Mouse (Mus musculus): ENCODE results near the gene Sh3pxd2a. TPM values are rescaled to one million over a fixed set of nuclear protein-coding genes. Genes with fewer than 3 reads are reported as not detected.
A peak's percentile ranks its signal among the peaks of the same experiment; 100 is the strongest.

The Sh3pxd2a gene
- polyA plus RNA-seq, 1 experiment from 2014 or later = 8.7 TPM

- ATAC-seq (ENCODE audit: low FRiP score, low TSS enrichment) = no peak
- peaks cover 9% of the 10 kb centered on the region for H3K36me3 ChIP-seq (ENCODE audit: control insufficient read depth, insufficient read depth, low read length)
- WGBS = 94% methylated on average over 12 of the region's 12 CpGs
Observed at GRCm38 (mm10) chr19:47309824-47310223, 154.4 kb downstream of the Sh3pxd2a start.

GRCm38 (mm10) chr19:47306917-47307315, 157.3 kb downstream of the Sh3pxd2a start:
- Histone ChIP-seq H3K4me2 (replicated peaks; ENCODE audit: low read depth, low read length) (no peak overlapping the region), H3K9me3 (ENCODE audit: control insufficient read depth, low read length) (no peaks in the 10 kb centered on the region), H3K27ac (ENCODE audit: low read depth, low read length) (peak overlapping the region; percentile 42; the same call in 1 of the 2 replicates), H3K27me3 (ENCODE audit: control insufficient read depth, insufficient read depth, low read length) (no peaks in the 10 kb centered on the region), H3K4me1 (ENCODE audit: control insufficient read depth, insufficient read depth, low read length) (peaks cover 23% of the 10 kb centered on the region), H3K36me3 (ENCODE audit: control insufficient read depth, insufficient read depth, low read length) (peaks cover 18% of the 10 kb centered on the region), H3K9ac (ENCODE audit: low read depth, low read length) (no peak overlapping the region), H3K4me3 (ENCODE audit: low read length) (no peak overlapping the region)
- ATAC-seq (ENCODE audit: low FRiP score, low TSS enrichment) = no peak
- WGBS = 77% methylated on average over 8 of the region's 8 CpGs

More at GRCm38 (mm10) chr19:47309824-47310223, 154.4 kb downstream of the Sh3pxd2a start:
- Histone ChIP-seq H3K9me3 (ENCODE audit: control insufficient read depth, low read length) (no peaks in the 10 kb centered on the region), H3K4me3 (ENCODE audit: low read length) (no peak overlapping the region), H3K4me2 (replicated peaks; ENCODE audit: low read depth, low read length) (no peak overlapping the region), H3K4me1 (ENCODE audit: control insufficient read depth, insufficient read depth, low read length) (peaks cover 36% of the 10 kb centered on the region), H3K9ac (ENCODE audit: low read depth, low read length) (no peak overlapping the region), H3K27ac (ENCODE audit: low read depth, low read length) (no peak overlapping the region), H3K27me3 (ENCODE audit: control insufficient read depth, insufficient read depth, low read length) (no peaks in the 10 kb centered on the region)

- no peak overlapping the region for H3K9ac ChIP-seq (ENCODE audit: low read depth, low read length)
- peak overlapping the region; percentile 42; the same call in 1 of the 2 replicates for H3K27ac ChIP-seq (ENCODE audit: low read depth, low read length)
- ATAC-seq (ENCODE audit: low FRiP score, low TSS enrichment) = no peak
- H3K4me3 ChIP-seq (ENCODE audit: low read length) = no peak overlapping the region
- WGBS = 73% methylated on average over 14 of the region's 14 CpGs
- H3K36me3 ChIP-seq (ENCODE audit: control insufficient read depth, insufficient read depth, low read length) = peaks cover 18% of the 10 kb centered on the region
- H3K4me2 ChIP-seq (replicated peaks; ENCODE audit: low read depth, low read length) = no peak overlapping the region
- no peaks in the 10 kb centered on the region for H3K27me3 ChIP-seq (ENCODE audit: control insufficient read depth, insufficient read depth, low read length)
- H3K9me3 ChIP-seq (ENCODE audit: control insufficient read depth, low read length) = no peaks in the 10 kb centered on the region
- H3K4me1 ChIP-seq (ENCODE audit: control insufficient read depth, insufficient read depth, low read length) = peaks cover 28% of the 10 kb centered on the region
Observed at GRCm38 (mm10) chr19:47306128-47306916, 157.9 kb downstream of the Sh3pxd2a start.

- no peak overlapping the region for H3K9ac ChIP-seq (ENCODE audit: low read depth, low read length)
- peaks cover 18% of the 10 kb centered on the region for H3K36me3 ChIP-seq (ENCODE audit: control insufficient read depth, insufficient read depth, low read length)
- H3K4me1 ChIP-seq (ENCODE audit: control insufficient read depth, insufficient read depth, low read length) = peaks cover 29% of the 10 kb centered on the region
- H3K9me3 ChIP-seq (ENCODE audit: control insufficient read depth, low read length) = no peaks in the 10 kb centered on the region
- H3K4me2 ChIP-seq (replicated peaks; ENCODE audit: low read depth, low read length) = no peak overlapping the region
- 91% methylated on average over 10 of the region's 10 CpGs for WGBS
- no peak overlapping the region for H3K27ac ChIP-seq (ENCODE audit: low read depth, low read length)
- H3K27me3 ChIP-seq (ENCODE audit: control insufficient read depth, insufficient read depth, low read length) = no peaks in the 10 kb centered on the region
- ATAC-seq (ENCODE audit: low FRiP score, low TSS enrichment) = no peak
- no peak overlapping the region for H3K4me3 ChIP-seq (ENCODE audit: low read length)
Observed at GRCm38 (mm10) chr19:47305401-47305800, 158.8 kb downstream of the Sh3pxd2a start.

GRCm38 (mm10) chr19:47304170-47304745, 159.9 kb downstream of the Sh3pxd2a start:
- ATAC-seq (ENCODE audit: low FRiP score, low TSS enrichment) = no peak
- Histone ChIP-seq H3K27ac (ENCODE audit: low read depth, low read length) (no peak overlapping the region), H3K36me3 (ENCODE audit: control insufficient read depth, insufficient read depth, low read length) (peaks cover 12% of the 10 kb centered on the region), H3K4me3 (ENCODE audit: low read length) (no peak overlapping the region), H3K4me1 (ENCODE audit: control insufficient read depth, insufficient read depth, low read length) (peaks cover 29% of the 10 kb centered on the region), H3K27me3 (ENCODE audit: control insufficient read depth, insufficient read depth, low read length) (no peaks in the 10 kb centered on the region), H3K4me2 (replicated peaks; ENCODE audit: low read depth, low read length) (no peak overlapping the region), H3K9me3 (ENCODE audit: control insufficient read depth, low read length) (no peaks in the 10 kb centered on the region), H3K9ac (ENCODE audit: low read depth, low read length) (no peak overlapping the region)
- 87% methylated on average over 5 of the region's 5 CpGs for WGBS

GRCm38 (mm10) chr19:47303128-47303527, 161.1 kb downstream of the Sh3pxd2a start:
- no peak overlapping the region for H3K9ac ChIP-seq (ENCODE audit: low read depth, low read length)
- H3K36me3 ChIP-seq (ENCODE audit: control insufficient read depth, insufficient read depth, low read length) = peaks cover 12% of the 10 kb centered on the region
- no peak overlapping the region for H3K4me3 ChIP-seq (ENCODE audit: low read length)
- peak overlapping the region; percentile 83 for H3K27ac ChIP-seq (ENCODE audit: low read depth, low read length)
- H3K27me3 ChIP-seq (ENCODE audit: control insufficient read depth, insufficient read depth, low read length) = no peaks in the 10 kb centered on the region
- H3K4me1 ChIP-seq (ENCODE audit: control insufficient read depth, insufficient read depth, low read length) = peaks cover 29% of the 10 kb centered on the region
- no peak for ATAC-seq (ENCODE audit: low FRiP score, low TSS enrichment)
- H3K4me2 ChIP-seq (replicated peaks; ENCODE audit: low read depth, low read length) = no peak overlapping the region
- no peaks in the 10 kb centered on the region for H3K9me3 ChIP-seq (ENCODE audit: control insufficient read depth, low read length)
- WGBS = 87% methylated on average over 10 of the region's 10 CpGs

- H3K9me3 ChIP-seq (ENCODE audit: control insufficient read depth, low read length) = no peaks in the 10 kb centered on the region
- no peak overlapping the region for H3K4me3 ChIP-seq (ENCODE audit: low read length)
- peak overlapping the region; percentile 33; the same call in 1 of the 2 replicates for H3K9ac ChIP-seq (ENCODE audit: low read depth, low read length)
- peaks cover 12% of the 10 kb centered on the region for H3K36me3 ChIP-seq (ENCODE audit: control insufficient read depth, insufficient read depth, low read length)
- no peaks in the 10 kb centered on the region for H3K27me3 ChIP-seq (ENCODE audit: control insufficient read depth, insufficient read depth, low read length)
- WGBS = 29% methylated on average over 21 of the region's 21 CpGs
- ATAC-seq (ENCODE audit: low FRiP score, low TSS enrichment) = peak; percentile 74
- H3K27ac ChIP-seq (ENCODE audit: low read depth, low read length) = peak overlapping the region; percentile 83
- H3K4me2 ChIP-seq (replicated peaks; ENCODE audit: low read depth, low read length) = peak overlapping the region; percentile 8
- H3K4me1 ChIP-seq (ENCODE audit: control insufficient read depth, insufficient read depth, low read length) = peaks cover 29% of the 10 kb centered on the region
Observed at GRCm38 (mm10) chr19:47302191-47302852, 161.9 kb downstream of the Sh3pxd2a start.

- peaks cover 12% of the 10 kb centered on the region for H3K36me3 ChIP-seq (ENCODE audit: control insufficient read depth, insufficient read depth, low read length)
- H3K9ac ChIP-seq (ENCODE audit: low read depth, low read length) = 0 out of 2 replicates have a peak overlapping the region, but pooled peaks have one; percentile 33
Observed at GRCm38 (mm10) chr19:47301303-47302190, 162.7 kb downstream of the Sh3pxd2a start.

More at GRCm38 (mm10) chr19:47301303-47302190, 162.7 kb downstream of the Sh3pxd2a start:
- peak; percentile 64 for ATAC-seq (ENCODE audit: low FRiP score, low TSS enrichment)
- peaks cover 25% of the 10 kb centered on the region for H3K4me1 ChIP-seq (ENCODE audit: control insufficient read depth, insufficient read depth, low read length)
- no peak overlapping the region for H3K4me3 ChIP-seq (ENCODE audit: low read length)
- H3K9me3 ChIP-seq (ENCODE audit: control insufficient read depth, low read length) = no peaks in the 10 kb centered on the region
- 8% methylated on average over 19 of the region's 19 CpGs for WGBS
- peak overlapping the region; percentile 10; the same call in 1 of the 2 replicates for H3K4me2 ChIP-seq (replicated peaks; ENCODE audit: low read depth, low read length)
- H3K27ac ChIP-seq (ENCODE audit: low read depth, low read length) = peak overlapping the region; percentile 83
- no peaks in the 10 kb centered on the region for H3K27me3 ChIP-seq (ENCODE audit: control insufficient read depth, insufficient read depth, low read length)
